Mouse (Mus musculus): ENCODE data around the gene Crybg2.

The Crybg2 gene

GRCm38 (mm10) chr4:134060135-134060865, at the start of gene Crybg2:
Crybg2 (plus strand) TSS chr4:134060815.
- no peak for DNase-seq (ENCODE audit: low spot score)

DNA sequence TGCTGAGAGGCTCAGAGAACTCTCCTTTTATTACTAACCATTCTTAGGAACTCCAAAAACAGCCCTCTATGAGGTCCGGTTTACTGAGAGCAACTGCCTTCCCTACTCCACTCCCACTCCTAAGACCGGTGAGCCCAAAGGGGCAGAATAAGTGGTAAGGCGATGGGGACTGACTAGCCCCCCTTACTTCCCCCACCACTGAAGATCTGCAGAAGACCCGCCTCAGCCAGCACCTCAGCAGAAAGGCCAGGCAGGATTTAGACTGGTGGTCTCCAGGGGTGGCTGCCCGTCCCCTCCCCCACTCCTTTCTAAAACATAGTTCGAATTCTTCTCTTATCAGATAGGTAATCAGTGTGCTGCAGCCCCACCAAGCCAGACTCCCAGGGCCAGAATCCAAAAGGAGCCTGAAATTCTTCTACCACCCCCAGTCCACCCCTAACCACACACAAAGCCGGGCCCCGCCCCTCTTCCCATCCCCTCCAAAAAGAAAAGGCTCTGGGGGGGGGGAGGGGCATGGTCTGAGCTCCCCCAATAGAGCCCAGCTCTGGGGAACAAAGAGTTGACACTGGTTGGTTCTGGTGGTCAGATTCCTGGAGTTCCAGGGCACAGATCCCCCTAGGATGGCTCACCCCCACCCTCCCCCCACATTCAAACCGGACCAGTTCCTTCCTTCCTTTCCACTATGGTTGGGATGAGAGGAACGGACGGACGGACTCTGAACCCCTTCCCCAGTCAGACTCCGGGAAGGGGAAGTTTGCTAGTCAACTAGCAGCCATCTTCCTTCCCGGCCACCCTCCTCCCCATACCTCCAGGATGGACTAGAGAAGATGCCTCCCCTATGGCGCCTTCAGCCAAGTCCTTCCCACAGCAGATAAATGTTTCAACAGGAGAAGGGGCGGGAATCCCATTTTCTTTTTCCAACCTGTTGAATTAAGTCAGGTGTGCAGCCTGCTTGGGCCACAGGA, 48.9 kb upstream of the Crybg2 start:
- no peak for DNase-seq (ENCODE audit: low spot score)

GRCm38 (mm10) chr4:134012858-134013528, 47.6 kb upstream of the Crybg2 start:
- DNase-seq (ENCODE audit: low spot score), result no peak

GRCm38 (mm10) chr4:134016208-134016607, 44.4 kb upstream of the Crybg2 start:
- DNase-seq (ENCODE audit: low spot score), result no peak

DNA sequence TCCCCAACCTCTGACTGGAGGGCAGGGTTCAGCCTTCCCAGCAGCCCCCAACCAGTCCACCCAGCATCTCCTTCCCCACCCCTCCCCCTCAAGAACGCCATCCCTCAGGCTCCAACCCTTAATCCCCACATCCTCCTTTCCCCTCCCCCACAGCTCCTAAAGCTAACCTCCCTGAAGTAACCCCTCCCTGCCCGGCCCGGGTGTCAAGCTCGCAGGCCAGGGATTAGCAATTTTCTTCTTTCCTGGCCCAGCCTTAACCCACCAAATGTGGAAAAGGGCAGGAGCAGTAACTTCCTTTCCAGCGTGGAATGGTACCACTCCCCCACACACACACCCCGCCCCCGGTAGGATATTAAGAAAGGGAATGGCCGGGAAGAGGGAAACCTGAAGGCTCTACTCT, 43.8 kb upstream of the Crybg2 start:
- no peak for DNase-seq (ENCODE audit: low spot score)

- DNase-seq (ENCODE audit: low spot score), result no peak
Observed at GRCm38 (mm10) chr4:134017201-134017865, 43.3 kb upstream of the Crybg2 start.

- no peak for DNase-seq (ENCODE audit: low spot score)
Observed at GRCm38 (mm10) chr4:134018038-134018778, 42.4 kb upstream of the Crybg2 start.

- no peak for DNase-seq (ENCODE audit: low spot score)
Observed at GRCm38 (mm10) chr4:134018779-134019145, 41.9 kb upstream of the Crybg2 start, which contains the start of gene Lin28a. Lin28a (minus strand) TSS chr4:134018841.

GRCm38 (mm10) chr4:134019210-134019609, 41.4 kb upstream of the Crybg2 start:
- no peak for DNase-seq (ENCODE audit: low spot score)

GRCm38 (mm10) chr4:134019641-134020351, 40.8 kb upstream of the Crybg2 start:
- DNase-seq (ENCODE audit: low spot score), result no peak

- peak; percentile 59 for DNase-seq (ENCODE audit: low spot score)
Observed at GRCm38 (mm10) chr4:134020621-134021020, 40.0 kb upstream of the Crybg2 start.

DNA sequence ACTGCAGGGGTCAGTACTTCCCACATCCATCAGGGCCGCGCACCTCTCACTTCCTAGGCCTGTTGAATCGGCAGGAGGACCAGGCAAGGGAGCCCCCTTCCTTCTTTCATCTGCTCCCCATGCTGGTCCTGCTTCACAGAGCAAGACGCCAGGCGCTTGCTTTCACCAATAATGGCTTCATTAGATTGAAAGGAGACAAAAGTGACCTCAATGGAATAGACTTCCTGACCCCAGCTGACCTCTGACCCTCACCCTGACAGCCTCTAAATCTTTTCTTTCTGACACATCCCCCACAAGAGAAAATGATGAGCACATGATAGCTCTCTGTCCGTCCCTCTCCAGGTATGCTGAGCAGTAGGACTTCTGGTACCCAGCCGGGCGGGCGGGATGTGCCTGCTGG, 34.8 kb upstream of the Crybg2 start:
- DNase-seq (ENCODE audit: low spot score), result no peak

DNA sequence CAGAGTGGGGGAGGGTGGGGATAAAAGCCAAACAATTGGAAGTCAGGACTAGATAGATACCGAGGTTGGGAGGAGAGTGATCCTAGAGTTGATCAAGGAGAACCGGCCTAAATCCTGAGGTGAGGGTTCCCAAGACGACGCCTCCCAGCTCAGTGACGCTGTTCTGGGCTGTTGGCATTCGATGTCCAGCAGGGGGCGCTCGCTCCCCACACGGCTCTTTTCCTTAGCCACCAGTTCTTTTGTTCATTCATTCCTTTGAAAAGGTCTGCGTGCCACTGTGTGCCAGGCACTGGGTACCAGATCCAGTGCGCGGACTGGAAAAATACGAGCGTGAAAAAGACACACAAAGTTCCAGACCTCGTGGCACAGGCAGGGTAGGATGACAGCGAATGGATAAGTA, 24.7 kb upstream of the Crybg2 start:
- peak; percentile 57 for DNase-seq (ENCODE audit: low spot score)

- no peak for DNase-seq (ENCODE audit: low spot score)
Observed at GRCm38 (mm10) chr4:134041317-134042123, 19.1 kb upstream of the Crybg2 start.

DNA sequence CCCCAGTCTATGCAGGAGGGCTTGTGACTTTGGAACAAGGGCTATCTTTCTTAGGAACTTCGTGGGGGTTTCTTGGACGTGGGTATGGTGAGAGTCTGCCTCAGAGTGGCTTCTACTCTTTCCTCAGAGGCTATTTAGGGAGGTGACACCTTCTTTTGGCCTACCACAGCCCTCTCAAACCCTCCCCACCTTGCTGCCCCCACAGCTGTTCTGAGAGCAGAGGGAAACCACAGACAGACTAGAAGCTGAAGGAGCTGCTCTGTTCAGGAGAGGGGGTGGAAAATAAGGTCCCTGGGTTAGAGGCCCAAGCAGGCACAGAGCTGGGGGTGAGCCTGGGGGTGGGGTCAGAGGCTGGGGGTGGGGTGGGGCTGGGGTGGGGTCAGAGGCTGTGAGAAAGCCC, 17.6 kb upstream of the Crybg2 start:
- no peak for DNase-seq (ENCODE audit: low spot score)

DNA sequence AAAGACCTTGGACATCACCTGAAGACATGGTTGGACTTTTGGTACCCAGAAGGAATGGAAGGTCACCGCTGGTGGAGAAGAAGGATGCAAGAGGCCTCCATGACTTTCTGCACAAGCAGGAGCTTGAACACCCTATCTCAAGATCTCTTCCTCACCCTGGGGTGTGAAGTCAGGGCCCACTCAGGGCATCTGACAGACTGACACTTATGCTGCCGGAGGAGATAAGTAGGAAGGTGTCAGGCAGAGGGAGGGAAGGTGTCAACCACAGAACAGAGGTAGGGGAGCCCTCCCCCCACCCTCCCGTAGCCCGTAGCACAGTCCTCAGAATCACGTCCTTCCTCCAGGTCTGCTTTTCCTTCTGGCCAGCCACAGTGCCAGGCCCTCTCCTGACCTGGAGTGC, 13.0 kb upstream of the Crybg2 start:
- DNase-seq (ENCODE audit: low spot score), result no peak

GRCm38 (mm10) chr4:134051912-134052311, 8.7 kb upstream of the Crybg2 start:
- DNase-seq (ENCODE audit: low spot score), result no peak

- DNase-seq (ENCODE audit: low spot score), result no peak
Observed at GRCm38 (mm10) chr4:134052560-134052959, 8.1 kb upstream of the Crybg2 start.

GRCm38 (mm10) chr4:134053538-134053937, 7.1 kb upstream of the Crybg2 start, which contains the start of gene Zfp683:
Zfp683 (plus strand) TSS chr4:134053838.
- no peak for DNase-seq (ENCODE audit: low spot score)

All from lung, postnatal 25 days (tissue).